Mouse (Mus musculus) bone marrow, adult 2 months (tissue): ENCODE measurements around the gene Vmn1r204.

ENCODE experiments used
- CTCF ChIP-seq: fragments of 200-500 bp; IDR thresholded peaks from 2 replicates; pipeline ENCODE4 v1.5.1; 2011; ENCODE audit warnings: low read length, control low read depth; ENCODE audit not compliant: control insufficient read depth, insufficient read depth
- POLR2A ChIP-seq: fragments of 200-500 bp; IDR thresholded peaks from 2 replicates; pipeline ENCODE4 v1.6.1; 2011; ENCODE audit warnings: low read depth, mild to moderate bottlenecking, control low read depth, low read length, borderline replicate concordance; ENCODE audit not compliant: control insufficient read depth

DNA sequence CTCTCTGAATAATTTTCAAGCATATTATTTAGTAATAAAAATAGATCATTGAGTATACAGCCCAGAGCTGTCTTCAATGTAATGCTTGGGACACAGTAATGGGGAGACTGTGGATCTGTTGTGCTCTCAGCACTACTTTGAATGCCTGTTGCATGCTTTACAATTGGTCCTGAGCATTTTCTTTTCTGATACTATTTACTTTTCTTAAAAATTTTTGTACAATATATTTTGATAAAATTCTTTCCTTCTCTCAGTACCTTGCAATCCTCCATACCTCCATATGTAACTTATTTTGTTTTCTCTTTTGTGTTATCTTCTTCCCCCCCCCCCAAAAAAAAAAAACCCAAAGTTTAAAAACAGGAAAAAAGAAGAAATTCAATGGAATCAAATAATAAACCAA is 47.7 kb upstream of the Vmn1r204 start, which contains the start of gene Vmn1r202:
- TF ChIP-seq POLR2A (no peak), CTCF (no peak)
